Mouse (Mus musculus) T-helper 2 cell (primary cell): ENCODE results near the gene Nlrc5.

ENCODE experiments used
- in situ Hi-C: fragments of 300-600 bp; cut with MboI, MseI; formaldehyde crosslinking; loops from one replicate; pipeline ENCODE4 v1.15.1; 2025; ENCODE audit warnings: high pct_unique_total_duplicates

The Nlrc5 gene

GRCm38 (mm10) chr8:94469656-94470055, 35.5 kb downstream of the Nlrc5 start:
- in situ Hi-C loops: no loop called here

DNA sequence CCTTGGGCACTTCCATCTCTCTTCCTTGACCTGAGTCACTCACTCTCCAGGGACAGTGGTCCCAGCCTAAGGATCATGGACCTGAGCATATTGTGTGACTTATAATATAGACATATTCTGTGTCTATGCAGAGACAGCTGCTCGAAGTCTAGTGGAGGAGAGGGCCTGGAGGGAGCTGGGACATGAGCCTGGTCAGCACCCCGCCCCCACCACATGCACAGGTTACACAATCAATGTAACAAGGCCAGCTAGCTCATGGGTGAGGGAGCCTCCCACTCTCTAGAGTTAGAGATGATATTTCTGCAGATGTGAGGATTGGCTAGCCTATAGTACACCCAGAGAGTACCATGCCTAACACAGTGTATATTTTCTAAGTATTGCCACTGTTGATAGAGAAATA, 36.6 kb downstream of the Nlrc5 start:
- in situ Hi-C loops: no loop called here

DNA sequence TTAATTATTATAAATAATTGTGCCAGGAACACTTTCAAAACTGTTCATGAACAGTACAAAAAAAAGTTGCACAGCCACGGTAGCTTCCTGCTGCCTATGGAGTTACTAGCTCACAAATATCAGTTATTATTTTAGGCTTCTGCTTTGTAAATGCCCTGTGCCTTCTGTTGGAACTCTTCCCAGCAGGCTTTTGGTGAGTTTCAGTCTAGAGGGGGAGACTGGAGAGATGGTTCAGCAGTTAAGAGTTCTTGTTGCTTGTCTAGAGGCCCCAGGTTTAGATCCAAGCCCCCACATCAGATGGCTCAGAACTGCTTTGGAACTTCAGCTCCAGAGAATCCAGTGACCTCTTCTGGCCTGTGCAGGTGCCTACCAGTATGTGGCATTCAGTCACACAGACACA, 37.1 kb downstream of the Nlrc5 start:
- in situ Hi-C loops: no loop called here

DNA sequence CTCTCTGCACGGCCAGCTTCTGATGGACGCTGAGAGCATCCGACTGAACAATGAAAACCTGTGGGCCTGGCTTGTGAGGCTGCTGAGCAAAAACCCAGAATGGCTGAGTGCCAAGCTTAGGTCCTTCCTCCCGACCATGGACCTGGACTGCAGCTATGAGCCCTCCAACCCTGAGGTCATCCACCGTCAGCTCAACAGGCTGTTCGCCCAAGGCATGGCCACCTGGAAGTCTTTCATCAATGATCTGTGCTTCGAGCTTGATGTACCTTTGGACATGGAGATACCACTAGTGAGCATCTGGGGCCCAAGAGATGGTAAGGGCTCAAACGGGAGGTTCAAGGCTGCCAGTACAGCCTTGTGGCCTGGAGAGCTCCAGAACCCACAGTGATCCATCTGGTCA, 38.6 kb downstream of the Nlrc5 start:
- in situ Hi-C loops: no loop called here

DNA sequence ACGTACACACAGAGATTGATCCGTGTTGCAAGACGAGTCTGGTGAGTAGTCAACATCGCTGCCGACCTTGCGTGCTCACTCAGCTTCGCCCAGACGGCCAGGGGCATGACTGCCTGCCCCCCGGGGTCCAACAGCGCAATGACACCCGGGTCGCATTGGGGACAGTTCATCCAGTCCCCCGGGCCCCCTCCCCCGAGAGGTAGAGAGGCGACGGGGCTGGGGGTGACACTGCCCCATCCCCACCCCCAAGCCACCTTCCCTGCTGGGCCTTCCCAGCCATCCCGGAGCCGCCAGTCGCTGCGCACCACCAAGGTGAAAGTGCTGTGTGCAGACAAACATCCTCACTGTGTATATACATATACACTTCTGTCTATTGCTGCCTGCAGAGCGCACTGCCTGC, 39.3 kb downstream of the Nlrc5 start:
- in situ Hi-C loops: no loop called here

GRCm38 (mm10) chr8:94475786-94476185, 41.6 kb downstream of the Nlrc5 start:
- in situ Hi-C loops: loop anchor here (5.0 kb wide), 1 partner anchor 143 kb away; no protein-coding TSS in a partner anchor

DNA sequence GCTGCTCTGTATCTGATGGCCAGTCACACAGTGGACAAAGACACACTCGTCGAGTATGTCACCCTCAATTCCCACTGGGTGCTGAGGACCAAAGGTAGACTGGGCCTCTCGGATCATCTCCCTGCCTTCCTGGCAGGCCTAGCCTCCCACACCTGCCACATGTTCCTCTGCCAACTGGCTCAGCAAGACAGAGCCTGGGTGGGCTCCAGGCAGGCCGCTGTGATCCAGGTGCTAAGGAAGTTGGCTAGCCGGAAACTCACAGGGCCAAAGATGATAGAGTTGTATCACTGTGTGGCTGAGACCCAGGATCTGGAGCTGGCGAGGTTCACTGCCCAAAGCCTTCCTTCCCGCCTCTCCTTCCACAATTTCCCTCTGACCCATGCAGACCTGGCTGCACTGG, 42.7 kb downstream of the Nlrc5 start:
- in situ Hi-C loops: loop anchor here (5.0 kb wide), 1 partner anchor 145 kb away; no protein-coding TSS in a partner anchor

DNA sequence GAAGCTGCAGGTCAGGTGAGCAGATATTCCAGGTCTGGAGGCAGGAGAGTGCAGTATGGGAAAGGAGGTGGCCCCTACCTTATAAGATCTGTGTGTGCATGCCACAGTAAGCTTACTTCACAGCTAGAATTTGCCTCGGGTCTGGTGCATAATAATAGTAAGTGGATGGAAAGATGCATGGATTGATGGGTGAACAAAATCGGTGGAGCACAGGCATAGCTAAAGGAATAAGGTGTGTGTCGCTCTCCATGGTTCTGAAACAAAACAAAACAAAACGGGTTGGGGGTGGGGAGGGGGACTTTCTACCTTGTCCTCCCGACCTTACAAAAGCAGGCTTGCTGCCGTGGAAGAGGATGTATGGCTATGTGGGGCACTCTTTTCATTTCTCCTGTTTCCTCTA, 47.9 kb downstream of the Nlrc5 start:
- in situ Hi-C loops: no loop called here

GRCm38 (mm10) chr8:94485288-94485687, 51.1 kb downstream of the Nlrc5 start:
- in situ Hi-C loops: no loop called here

DNA sequence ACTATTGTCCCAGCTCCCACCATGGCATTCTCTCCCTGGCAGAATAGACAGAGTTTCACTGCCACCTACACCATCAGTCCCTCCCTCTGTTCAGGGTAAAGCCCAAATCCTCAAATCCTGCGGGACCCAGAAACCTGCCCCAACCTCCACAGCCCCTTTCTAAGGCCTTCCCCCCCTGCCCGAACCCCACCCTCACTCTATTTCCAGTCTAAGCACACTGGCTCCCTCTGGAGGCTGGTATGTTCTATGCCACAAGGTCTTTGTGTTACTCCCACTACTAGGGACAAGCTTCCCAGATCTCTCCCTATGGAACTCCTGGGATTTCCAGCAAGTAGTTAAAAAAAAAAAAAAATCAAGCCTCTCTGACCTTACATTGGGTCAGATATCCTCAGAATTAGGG, 51.7 kb downstream of the Nlrc5 start:
- in situ Hi-C loops: no loop called here

DNA sequence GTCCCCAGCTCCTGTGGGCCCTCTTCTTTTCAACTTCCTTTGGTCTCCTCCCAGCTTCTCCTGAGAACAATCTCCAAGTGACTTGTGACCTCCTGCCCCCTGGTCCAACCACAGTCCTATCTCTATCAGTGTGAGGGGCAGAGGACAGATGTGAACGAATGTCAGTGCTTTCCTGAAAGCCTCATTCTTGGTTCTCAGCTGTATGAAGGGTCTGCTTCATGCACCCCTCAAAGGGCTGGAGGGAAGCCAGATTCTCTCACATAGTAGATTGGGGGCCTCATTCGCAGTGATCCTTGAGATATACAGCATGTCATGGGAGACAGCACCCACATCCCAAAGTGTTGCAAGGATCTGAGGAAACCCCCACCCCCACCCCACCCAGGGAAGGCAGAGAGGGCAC, 53.9 kb downstream of the Nlrc5 start:
- in situ Hi-C loops: no loop called here

- in situ Hi-C loops: no loop called here
Measured at GRCm38 (mm10) chr8:94489809-94490483, 55.8 kb downstream of the Nlrc5 start.

DNA sequence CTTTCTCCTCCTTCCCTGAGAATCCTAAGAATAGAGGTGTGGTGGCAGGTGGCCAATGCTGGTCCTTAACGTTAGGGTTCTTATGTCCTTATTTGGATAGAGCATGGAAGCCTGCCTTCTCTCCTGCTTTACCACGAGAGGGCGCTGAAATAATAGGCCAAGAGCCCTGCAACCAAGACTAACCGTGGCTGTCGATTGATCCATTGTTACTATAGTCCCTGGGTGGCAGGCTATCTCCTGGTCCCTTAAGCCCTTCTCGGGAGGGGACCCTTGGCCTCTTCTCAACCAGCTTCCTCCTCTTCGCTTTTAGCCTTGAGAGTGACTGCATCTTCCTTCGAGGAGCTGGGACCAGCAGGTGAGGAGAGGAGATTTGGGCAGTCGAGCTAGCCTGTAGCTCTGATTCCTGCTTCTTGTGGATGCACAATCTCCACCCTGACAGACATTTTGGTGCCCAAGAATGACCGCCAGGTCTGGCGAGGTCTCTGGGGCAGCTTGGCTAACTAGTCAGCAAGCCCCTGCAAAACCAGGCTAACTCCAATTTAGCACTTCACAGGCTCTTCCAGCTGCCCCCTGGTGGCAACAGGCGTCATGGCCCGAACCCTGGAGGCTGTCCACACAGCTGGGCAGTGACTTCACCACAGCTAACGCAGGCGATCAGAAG, 58.0 kb downstream of the Nlrc5 start:
- in situ Hi-C loops: no loop called here

- in situ Hi-C loops: no loop called here
Measured at GRCm38 (mm10) chr8:94493240-94493639, 59.1 kb downstream of the Nlrc5 start.

GRCm38 (mm10) chr8:94515430-94516208, 81.5 kb downstream of the Nlrc5 start:
- in situ Hi-C loops: no loop called here

- in situ Hi-C loops: no loop called here
Measured at GRCm38 (mm10) chr8:94516209-94516593, 82.0 kb downstream of the Nlrc5 start.

GRCm38 (mm10) chr8:94516766-94517165, 82.6 kb downstream of the Nlrc5 start:
- in situ Hi-C loops: no loop called here

GRCm38 (mm10) chr8:94518331-94518730, 84.2 kb downstream of the Nlrc5 start:
- in situ Hi-C loops: no loop called here

GRCm38 (mm10) chr8:94519021-94519420, 84.9 kb downstream of the Nlrc5 start:
- in situ Hi-C loops: no loop called here

- in situ Hi-C loops: no loop called here
Measured at GRCm38 (mm10) chr8:94521481-94521880, 87.3 kb downstream of the Nlrc5 start.

DNA sequence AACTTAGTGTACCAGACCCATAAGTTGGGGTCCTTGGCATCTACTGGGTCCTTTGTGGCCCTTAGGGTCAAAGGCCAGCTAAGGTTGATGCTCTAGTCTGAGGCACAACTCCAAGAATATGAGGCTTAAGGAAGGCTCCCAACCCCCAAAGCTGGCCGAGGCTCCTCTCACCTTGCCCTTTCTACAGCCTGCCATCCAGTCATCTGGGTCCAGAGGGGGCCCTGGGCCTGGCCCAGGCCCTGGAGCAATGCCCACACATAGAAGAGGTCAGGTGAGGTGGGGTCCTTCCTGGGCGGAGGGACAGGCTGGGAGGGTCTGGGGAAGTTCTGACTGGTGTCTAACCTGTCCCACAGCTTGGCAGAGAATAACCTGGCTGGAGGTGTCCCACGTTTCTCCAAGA, 88.3 kb downstream of the Nlrc5 start:
- in situ Hi-C loops: no loop called here

GRCm38 (mm10) chr8:94524554-94524953, 90.4 kb downstream of the Nlrc5 start:
- in situ Hi-C loops: no loop called here

GRCm38 (mm10) chr8:94527178-94527577, 93.0 kb downstream of the Nlrc5 start:
- in situ Hi-C loops: no loop called here
